Mouse (Mus musculus): ENCODE results near the gene Cmpk1. TPM values are rescaled to one million over a fixed set of nuclear protein-coding genes. Genes with fewer than 3 reads are reported as not detected.
A peak's percentile ranks its signal among the peaks of the same experiment; 100 is the strongest.

The Cmpk1 gene
- total RNA-seq, 2 experiments from 2014 or later = 52.1 to 56.5 TPM

DNA sequence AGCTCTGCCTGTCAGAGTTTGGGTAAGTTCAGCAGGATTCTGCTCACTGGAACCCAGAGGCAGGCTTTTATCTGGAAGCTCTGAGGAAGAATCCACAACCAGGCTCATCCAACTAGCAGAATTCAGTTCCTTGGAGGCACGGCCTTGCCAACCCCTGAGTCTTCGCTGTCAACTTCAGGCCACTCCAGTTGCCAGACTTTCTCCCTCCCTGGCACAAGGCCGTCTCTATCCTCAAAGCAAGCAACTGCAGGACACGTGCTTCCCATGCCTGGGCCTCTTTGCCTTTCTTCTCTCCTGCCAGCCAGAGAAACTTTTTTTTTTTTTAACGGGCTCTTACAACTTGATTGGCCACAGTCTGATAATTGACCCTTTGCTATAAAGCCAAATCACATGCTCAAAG lies 42.0 kb downstream of the Cmpk1 start:
- DNase-seq = no peak

DNA sequence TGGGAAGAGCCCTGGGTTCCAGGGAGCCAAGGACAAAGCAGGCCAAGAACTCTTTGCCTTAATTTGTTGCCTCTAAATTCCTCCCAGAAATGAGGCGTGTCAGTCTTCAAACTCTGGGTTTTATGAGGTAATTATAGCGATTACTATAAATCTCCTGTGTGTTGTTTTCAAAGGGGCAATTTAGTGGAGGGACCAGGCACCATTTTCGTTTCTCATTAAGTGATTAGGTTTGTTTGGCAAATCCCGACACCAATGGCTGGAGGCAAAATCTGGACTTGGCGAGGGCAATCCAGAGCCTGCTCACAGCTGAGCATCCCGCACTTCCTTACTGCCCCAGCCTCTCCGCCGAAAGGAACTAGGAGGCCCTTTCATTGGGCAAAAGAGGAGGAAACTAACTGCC lies 44.5 kb downstream of the Cmpk1 start:
- DNase-seq = no peak

DNA sequence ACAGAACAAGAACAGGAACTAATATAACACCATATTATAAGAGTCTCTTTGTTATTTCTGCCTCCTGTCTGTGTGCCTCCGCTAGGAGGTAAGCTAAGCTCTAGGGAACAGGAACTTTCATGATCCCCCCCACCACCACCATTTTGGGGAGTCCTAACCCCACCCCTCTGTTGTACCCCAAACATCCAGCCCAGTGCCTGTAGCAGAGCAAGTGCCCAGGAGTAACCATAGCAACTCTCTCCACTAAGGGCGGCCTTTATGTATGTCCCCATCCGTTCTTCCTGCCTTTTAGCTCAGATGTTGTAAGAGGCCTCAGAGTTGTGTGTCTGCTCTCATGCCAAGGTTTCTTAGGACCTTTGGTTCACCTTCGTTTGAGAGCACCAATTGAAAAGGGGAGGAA lies 44.9 kb downstream of the Cmpk1 start:
- no peak for DNase-seq

DNA sequence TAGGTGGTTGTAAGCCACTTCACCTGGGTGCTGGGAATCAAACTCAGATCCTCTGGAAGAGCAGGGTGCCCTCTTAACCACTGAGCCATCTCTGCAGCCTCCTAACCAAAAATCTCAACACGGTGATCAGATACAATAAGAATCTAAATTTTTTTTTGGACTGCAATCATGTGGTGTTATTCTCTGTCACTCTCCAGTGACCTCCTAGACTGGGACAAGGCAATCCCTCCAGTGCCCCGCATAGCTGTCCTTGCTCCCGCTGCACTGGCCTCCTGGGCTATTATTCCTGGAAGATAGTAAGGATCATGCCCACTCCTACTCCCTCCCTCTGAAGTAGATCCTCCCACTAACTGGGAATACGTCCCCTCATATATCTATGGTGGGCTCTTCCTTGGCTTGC lies 45.7 kb downstream of the Cmpk1 start:
- DNase-seq = no peak

DNA sequence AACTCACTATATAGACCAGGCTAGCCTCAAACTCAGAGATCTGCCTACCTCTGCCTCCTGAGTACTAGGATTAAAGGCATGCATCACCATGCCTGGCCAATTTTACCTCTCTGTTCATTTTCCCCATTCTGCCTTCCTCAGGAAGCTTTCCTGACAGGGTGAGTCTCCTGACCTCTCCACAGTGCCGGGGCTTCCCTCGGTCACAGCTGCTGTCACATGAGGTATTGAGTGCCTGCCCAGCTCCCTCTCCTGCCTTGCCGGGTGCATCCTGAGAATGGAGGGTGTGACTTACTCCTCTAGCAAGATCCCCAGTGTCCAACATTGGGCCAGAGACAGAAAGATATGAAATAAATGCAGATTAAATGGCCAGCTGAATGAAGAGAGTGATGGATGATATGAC lies 48.8 kb downstream of the Cmpk1 start:
- no peak for DNase-seq

DNA sequence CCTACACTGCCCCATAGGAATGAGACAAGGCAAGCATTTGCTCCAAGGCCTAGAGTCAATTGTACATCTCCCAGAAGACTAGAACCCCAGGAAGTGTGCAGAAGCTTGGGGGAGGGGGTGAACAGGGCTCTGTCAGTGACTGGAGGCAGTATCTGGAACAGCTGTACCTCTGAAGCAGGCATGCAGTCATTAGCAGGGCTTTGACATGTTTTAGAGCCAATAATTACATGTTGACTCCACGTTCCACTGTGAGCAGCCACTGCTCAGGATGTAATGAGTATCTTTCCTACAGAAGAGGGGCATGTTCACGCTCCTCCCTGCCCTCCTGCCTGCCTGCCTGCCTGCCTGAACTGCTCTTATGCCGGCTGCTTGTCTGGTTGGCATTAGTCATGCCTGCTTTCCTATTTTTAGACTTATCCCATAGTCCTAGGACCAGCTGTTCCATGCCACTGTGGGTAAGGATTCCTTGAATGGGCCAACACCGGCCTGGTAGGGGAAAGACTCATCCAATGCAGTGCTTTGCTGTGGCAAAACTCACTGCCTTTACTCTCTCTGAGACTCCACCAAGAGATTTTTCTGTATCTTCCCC lies 49.5 kb downstream of the Cmpk1 start:
- DNase-seq = no peak

DNA sequence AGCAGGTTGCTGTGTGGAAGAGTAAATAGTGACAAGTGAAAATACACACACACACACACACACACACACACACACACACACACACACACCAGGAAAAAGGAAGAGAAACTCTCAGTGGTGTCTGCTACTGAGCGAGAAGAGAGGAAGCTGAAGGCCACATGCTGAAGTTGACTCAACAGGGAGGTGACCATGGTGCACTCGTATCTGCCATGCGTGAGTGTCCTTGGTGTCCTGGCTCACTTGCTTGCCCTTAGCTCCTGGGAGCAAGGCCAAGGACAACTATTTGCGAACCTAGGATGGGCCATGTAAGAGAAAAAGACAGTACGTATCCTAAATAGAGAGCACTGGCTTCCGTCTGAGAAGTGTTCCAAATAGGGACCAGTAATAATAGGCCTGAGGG lies 52.9 kb downstream of the Cmpk1 start:
- no peak for DNase-seq

DNA sequence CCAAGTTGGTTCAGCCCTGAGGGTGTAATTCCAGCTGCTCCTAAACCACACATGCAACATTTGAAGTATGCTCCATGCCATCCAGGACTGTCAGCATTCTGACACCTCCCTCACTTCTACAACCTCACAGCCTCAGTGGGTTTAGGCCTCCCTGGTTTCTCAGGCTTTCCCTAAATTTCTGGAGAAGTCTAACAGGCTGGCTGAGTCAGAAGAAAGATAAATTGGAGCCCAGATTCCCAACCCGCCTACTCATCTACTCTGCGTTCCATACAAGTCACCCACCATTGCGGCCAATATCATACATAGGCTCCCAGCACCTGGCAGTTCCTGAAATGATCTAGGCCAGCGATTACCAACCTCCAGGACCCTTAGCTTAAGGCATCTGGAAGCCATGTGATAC lies 54.3 kb downstream of the Cmpk1 start:
- DNase-seq = no peak

DNA sequence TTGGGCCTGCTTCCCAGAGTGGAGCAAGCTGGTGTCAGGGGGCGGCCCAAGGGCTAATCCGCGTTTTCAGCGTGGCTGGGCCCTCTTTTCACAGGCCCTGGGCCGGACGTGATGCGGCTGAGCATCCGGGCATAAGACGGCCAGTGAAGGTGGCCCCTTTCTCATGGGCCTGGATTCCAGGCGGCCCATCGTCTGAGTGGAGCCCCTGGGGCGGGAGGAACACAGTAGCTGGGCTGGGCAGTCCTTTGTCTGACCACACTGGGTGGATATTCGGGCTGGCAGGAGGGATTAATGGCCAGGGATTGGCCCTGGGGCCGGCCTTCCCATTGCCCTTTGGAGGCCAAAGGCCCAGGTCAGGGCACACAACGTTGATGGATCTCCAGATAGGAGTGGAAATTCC lies 57.9 kb downstream of the Cmpk1 start:
- DNase-seq = no peak

DNA sequence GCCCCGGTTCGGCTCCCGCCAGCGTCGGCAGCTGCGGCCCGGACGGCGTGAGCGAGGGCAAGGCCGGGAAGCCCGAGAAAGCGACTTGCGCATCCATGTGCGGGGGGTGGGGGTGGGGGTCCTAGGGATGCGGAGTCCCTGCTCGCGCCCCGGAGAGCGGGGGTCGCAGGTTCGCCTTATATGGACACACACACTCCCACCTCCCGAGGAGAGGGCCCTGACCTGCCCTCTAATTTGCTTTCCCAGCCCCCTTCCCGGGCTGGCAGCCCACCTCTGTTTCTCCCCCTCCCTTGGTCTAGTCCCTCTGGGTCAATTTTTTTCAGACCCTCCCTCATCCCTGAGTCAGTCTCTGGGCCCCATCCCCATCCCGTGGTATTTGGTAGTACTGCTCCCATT lies 61.1 kb downstream of the Cmpk1 start, which contains the start of gene Foxe3:
Foxe3 (minus strand) TSS at position 97 of the 396 bp plus-strand sequence.
- DNase-seq = no peak

DNA sequence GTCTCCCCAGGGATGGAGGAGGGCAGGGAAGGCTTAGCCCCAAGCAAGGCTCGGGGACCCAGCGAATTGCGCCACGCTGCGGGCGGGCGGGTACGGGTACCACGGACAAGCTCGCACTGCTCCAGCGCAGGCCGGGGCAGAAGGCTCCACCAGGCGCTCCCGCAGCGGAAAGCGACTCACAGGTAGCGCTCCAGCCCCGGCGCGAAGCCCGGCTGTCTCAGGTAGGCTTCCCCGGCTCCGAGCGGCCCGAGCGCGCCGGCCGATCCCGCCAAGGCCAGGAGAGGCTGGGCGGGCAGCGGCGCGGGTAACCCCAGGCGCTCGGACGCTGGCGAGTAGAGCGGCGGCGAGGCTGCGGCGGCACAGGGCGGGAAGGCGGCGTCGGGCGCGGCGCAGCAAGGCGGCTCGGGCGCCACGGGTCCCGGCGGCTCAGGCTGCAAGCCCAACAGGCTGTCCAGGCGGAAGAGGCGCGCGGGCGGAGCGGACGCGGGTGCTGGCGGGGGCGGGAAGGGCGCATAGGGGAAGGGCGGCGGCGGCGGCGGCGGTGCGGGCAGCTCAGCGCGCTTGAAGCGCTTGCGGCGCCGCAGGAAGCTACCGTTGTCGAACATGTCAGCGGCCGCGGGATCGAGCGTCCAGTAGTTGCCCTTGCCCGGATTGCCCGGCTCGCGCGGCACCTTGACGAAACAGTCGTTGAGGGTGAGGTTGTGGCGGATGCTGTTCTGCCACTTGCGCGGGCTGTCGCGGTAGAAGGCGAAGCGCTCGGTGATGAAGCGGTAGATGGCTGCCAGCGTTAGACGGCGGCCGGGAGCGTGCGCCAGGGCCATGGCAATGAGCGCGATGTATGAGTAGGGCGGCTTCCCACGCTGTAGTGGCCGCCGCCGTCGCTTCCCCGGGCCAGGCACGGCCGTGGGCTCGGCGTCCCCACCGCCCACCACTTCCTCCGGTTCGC lies 61.8 kb downstream of the Cmpk1 start:
- peak; percentile 32 for DNase-seq

DNA sequence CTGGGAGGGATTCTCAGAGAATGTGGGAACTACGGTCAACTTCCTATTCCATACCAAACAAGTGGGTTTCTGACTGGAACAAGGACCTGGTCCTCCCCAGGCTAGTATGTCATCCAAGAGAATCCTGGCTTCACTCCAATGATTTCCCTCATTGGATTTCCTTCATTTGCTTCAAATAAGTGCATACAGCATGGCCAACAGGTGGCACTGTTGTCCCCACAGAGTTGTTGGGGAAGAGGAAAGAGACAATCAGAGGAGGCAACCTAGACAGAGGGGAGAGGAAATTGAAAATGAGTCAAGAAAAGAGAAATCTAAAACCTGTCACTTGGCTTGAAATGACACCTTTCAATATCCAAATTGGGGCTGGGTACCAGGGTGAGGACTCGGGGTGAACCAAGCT lies 70.0 kb downstream of the Cmpk1 start:
- DNase-seq = peak; percentile 66

DNA sequence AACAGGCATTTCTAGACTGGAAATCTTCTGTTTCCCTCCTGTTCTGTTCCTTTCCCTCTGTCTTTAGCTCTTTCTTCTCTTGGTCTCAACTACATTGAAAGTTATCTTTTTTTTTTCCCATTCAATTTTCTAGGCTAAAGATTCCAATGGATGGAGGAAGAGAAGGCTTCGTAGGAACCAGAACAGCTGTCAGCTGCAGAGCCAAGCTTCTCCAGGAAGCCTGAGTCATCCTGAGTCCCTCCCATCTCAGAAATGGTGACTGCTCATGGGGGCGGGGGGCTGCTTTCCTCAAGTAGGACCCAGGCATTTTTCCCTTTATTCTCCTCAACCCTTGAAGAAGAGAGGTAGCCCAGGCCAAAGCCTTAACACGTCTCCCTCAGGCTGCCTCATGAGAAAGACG lies 71.0 kb downstream of the Cmpk1 start:
- no peak for DNase-seq

DNA sequence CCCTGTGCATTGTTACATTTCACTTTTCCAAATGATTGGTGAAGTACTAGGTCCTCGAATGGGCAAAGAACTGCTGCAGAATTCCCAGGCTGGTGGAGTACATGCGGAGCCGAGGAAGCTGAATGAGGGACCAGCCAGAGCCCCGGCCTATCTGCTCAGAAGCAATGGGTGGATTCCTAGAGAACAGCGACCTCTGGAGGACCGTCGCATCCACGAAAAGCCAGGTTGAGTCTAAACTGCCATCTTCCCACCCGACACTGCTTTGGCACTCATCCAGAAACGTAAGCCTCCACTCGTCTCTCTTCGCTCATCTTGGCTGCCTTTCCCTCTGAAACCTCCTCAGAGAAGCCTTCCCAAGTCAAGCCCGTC lies 73.5 kb downstream of the Cmpk1 start:
- DNase-seq = peak; percentile 64

DNA sequence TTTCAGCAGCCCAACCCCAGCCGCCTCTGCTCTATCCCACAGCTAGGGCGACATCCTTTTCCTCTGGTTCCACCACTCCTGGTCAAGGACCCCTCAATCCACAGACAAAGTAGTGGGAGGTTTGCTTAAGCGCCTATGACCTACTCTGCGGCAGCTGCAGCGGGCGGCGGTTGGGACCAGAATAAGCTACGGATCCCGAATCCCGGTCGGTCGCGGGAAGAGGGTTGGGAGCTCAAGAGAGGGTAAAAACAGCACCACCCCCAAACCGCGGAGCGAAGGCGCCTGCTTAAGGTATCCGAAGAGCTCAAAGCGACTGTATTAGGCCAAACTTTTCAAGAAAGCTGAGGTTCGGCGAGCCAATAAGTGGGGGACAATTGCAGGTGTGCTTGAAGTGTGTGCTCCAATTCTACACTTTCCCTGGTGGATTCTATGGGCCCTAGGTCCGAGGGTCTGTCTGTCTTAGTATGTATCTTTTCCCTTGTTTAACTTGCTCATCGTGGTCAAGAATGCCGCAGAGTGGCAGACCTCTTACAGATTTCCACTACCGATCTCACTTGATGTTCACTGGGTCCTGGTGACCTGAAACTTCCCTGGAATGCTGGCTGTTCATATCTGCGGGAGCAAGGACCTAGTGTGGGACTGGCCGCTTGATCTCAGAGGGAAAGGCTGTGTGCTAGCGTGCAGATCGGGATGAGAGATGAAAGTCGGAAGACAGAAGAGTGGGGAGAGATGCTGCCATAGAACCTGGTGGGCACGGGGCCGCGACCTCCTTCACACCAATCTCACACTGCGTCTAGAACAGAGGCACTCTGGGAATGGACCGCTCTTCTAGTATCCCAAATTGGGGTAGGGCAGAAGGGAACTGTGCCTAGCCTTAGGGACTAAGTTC lies 74.1 kb downstream of the Cmpk1 start:
- no peak for DNase-seq

DNA sequence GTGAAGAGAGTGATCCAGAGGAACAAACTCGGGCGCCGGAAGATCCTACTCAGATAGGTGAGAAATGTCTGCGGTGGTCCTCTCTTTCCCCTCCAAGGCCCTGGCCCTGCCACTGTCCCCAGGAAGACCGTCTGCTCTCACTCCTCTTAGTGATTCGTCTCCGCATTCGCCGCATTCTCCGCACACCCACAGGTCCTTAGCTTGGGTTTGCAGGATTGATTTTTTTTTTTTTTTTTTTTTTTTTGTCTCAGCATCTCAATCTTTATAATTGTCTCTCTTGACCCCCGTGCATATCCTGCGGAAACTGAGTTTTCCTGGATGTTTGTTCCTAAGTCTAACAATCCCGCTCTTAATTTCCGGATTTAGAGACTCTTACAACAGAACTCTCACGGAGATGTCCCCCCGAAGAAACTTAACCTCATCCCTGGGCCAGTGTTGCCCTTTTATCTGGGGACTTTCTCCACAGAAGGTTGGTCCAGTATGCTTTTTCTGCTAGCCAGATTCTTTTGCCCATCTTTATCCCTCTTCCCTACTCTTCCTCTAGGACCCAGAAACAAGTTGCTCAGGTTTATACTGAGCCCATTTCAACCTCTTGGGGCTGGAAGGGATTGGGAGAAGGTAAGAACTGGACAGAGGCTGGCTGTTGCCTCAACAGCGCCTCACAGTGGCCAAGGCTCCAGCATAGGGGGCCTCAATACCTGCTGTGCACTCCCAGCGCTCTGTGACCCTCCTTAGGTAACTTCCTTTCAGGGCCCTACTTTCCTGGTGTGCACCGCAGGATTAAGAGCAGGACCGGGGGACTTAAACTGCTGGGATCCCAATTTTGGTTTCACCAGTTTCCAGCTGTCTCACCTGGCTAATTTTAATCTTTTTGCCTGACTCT lies 77.2 kb downstream of the Cmpk1 start:
- peak; percentile 52 for DNase-seq

Other genes with a start within 250 kb of the Cmpk1 start
- gene Gm12830, start 165.5 kb downstream of the Cmpk1 start, total RNA-seq (2021) = not detected
- under 1 TPM; 0.45 to 0.59 TPM for gene Foxd2, start 78.4 kb downstream of the Cmpk1 start, total RNA-seq (2021)
- not detected for gene Foxe3, start 61.2 kb downstream of the Cmpk1 start, total RNA-seq (2021)
- 10 to 100 TPM; 10.4 to 12.6 TPM for gene Stil, start 12.9 kb upstream of the Cmpk1 start, total RNA-seq (2021)
- 1 to 10 TPM; 5.5 to 7.0 TPM for gene Tal1, start 69.2 kb upstream of the Cmpk1 start, total RNA-seq (2021)
- under 1 TPM; 0.72 to 0.93 TPM for gene Pdzk1ip1, start 101.5 kb upstream of the Cmpk1 start, total RNA-seq (2021)
- not detected for gene Cyp4x1, start 147.0 kb upstream of the Cmpk1 start, total RNA-seq (2021)

Measured in heart, postnatal 4 days (tissue).